Mouse (Mus musculus) bone marrow, adult 2 months (tissue): ENCODE measurements around the gene Rdm1.

Source experiments
- CTCF ChIP-seq: fragments of 200-500 bp; IDR thresholded peaks from 2 replicates; pipeline ENCODE4 v1.5.1; 2011; ENCODE audit warnings: low read length, control low read depth; ENCODE audit not compliant: control insufficient read depth, insufficient read depth
- POLR2A ChIP-seq: fragments of 200-500 bp; IDR thresholded peaks from 2 replicates; pipeline ENCODE4 v1.6.1; 2011; ENCODE audit warnings: low read depth, mild to moderate bottlenecking, control low read depth, low read length, borderline replicate concordance; ENCODE audit not compliant: control insufficient read depth

- TF ChIP-seq POLR2A (no peak), CTCF (no peak)
Observed at GRCm38 (mm10) chr11:101667871-101668532, 41.0 kb downstream of the Rdm1 start.
